Mouse (Mus musculus): ENCODE results near the gene Rab3ip. TPM values are rescaled to one million over a fixed set of nuclear protein-coding genes. Genes with fewer than 3 reads are reported as not detected.

The Rab3ip gene
- polyA plus RNA-seq, 1 experiment from 2014 or later, result 29.5 TPM

GRCm38 (mm10) chr10:116908901-116909642 lies 41.5 kb downstream of the Rab3ip start:
- DNase-seq (ENCODE audit: low spot score), result no peak
- WGBS, result 66% methylated on average over 15 of the region's 15 CpGs
- no peak overlapping the region for H3K4me3 ChIP-seq (ENCODE audit: low read depth, low read length)
- no peak overlapping the region for H3K27ac ChIP-seq (ENCODE audit: low read length)
- H3K27me3 ChIP-seq (replicated peaks; ENCODE audit: insufficient read depth, low read length), result no peaks in the 10 kb centered on the region
- H3K4me1 ChIP-seq (ENCODE audit: insufficient read depth, low read depth, low read length), result no peaks in the 10 kb centered on the region
- TF ChIP-seq CTCF (IDR thresholded peaks at IDR 0.05) (no peak), EP300 (IDR thresholded peaks at IDR 0.05) (no peak)
- peaks cover 38% of the 10 kb centered on the region for H3K36me3 ChIP-seq (ENCODE audit: insufficient read depth, low read length)
- no peak overlapping the region for H3K9ac ChIP-seq (replicated peaks; ENCODE audit: low read depth)
- H3K9me3 ChIP-seq (ENCODE audit: low read length), result no peaks in the 10 kb centered on the region
- ATAC-seq, result no peak
- H3K4me2 ChIP-seq (replicated peaks; ENCODE audit: low read depth, low read length), result no peak overlapping the region

GRCm38 (mm10) chr10:116906794-116907193 lies 43.8 kb downstream of the Rab3ip start:
- Histone ChIP-seq H3K9ac (replicated peaks; ENCODE audit: low read depth) (no peak overlapping the region), H3K4me1 (ENCODE audit: insufficient read depth, low read depth, low read length) (no peaks in the 10 kb centered on the region), H3K4me3 (ENCODE audit: low read depth, low read length) (no peak overlapping the region), H3K27ac (ENCODE audit: low read length) (no peak overlapping the region), H3K9me3 (ENCODE audit: low read length) (no peaks in the 10 kb centered on the region), H3K4me2 (replicated peaks; ENCODE audit: low read depth, low read length) (no peak overlapping the region), H3K27me3 (replicated peaks; ENCODE audit: insufficient read depth, low read length) (no peaks in the 10 kb centered on the region), H3K36me3 (ENCODE audit: insufficient read depth, low read length) (peaks cover 30% of the 10 kb centered on the region)
- 83% methylated on average over 9 of the region's 9 CpGs for WGBS
- no peak for ATAC-seq
- no peak for TF ChIP-seq EP300 (IDR thresholded peaks at IDR 0.05)
- TF ChIP-seq CTCF (IDR thresholded peaks at IDR 0.05), result no peak
- no peak for DNase-seq (ENCODE audit: low spot score)

- no peak overlapping the region for H3K27ac ChIP-seq (ENCODE audit: low read length)
- no peak overlapping the region for H3K9ac ChIP-seq (replicated peaks; ENCODE audit: low read depth)
- H3K36me3 ChIP-seq (ENCODE audit: insufficient read depth, low read length), result peaks cover 19% of the 10 kb centered on the region
- no peak overlapping the region for H3K4me3 ChIP-seq (ENCODE audit: low read depth, low read length)
- 81% methylated on average over 10 of the region's 10 CpGs for WGBS
- no peak for TF ChIP-seq EP300 (IDR thresholded peaks at IDR 0.05)
- no peak for TF ChIP-seq CTCF (IDR thresholded peaks at IDR 0.05)
- DNase-seq (ENCODE audit: low spot score), result no peak
- no peak overlapping the region for H3K4me2 ChIP-seq (replicated peaks; ENCODE audit: low read depth, low read length)
- H3K9me3 ChIP-seq (ENCODE audit: low read length), result no peaks in the 10 kb centered on the region
- no peaks in the 10 kb centered on the region for H3K4me1 ChIP-seq (ENCODE audit: insufficient read depth, low read depth, low read length)
- no peaks in the 10 kb centered on the region for H3K27me3 ChIP-seq (replicated peaks; ENCODE audit: insufficient read depth, low read length)
- ATAC-seq, result no peak
Measured at GRCm38 (mm10) chr10:116904503-116904908, 46.1 kb downstream of the Rab3ip start.

- no peaks in the 10 kb centered on the region for H3K4me1 ChIP-seq (ENCODE audit: insufficient read depth, low read depth, low read length)
- H3K9ac ChIP-seq (replicated peaks; ENCODE audit: low read depth), result no peak within 1 kb of the TSS
- DNase-seq (ENCODE audit: low spot score) (no peak), ATAC-seq (no peak)
- no peak within 1 kb of the TSS for H3K4me2 ChIP-seq (replicated peaks; ENCODE audit: low read depth, low read length)
- no peaks in the 10 kb centered on the region for H3K9me3 ChIP-seq (ENCODE audit: low read length)
- no peak for TF ChIP-seq EP300 (IDR thresholded peaks at IDR 0.05)
- no peak for TF ChIP-seq CTCF (IDR thresholded peaks at IDR 0.05)
- 79% methylated on average over 17 of the region's 17 CpGs for WGBS
- no peak within 1 kb of the TSS for H3K4me3 ChIP-seq (ENCODE audit: low read depth, low read length)
- H3K27me3 ChIP-seq (replicated peaks; ENCODE audit: insufficient read depth, low read length), result no peaks in the 10 kb centered on the region
- H3K27ac ChIP-seq (ENCODE audit: low read length), result no peak within 1 kb of the TSS
- no peaks in the 10 kb centered on the region for H3K36me3 ChIP-seq (ENCODE audit: insufficient read depth, low read length)
Measured at GRCm38 (mm10) chr10:116896336-116897177, 54.0 kb downstream of the Rab3ip start, which contains the start of gene Myrfl. Gene Myrfl, minus strand, starts transcription at chr10:116896919.

- Histone ChIP-seq H3K9me3 (ENCODE audit: low read length) (no peaks in the 10 kb centered on the region), H3K4me3 (ENCODE audit: low read depth, low read length) (no peak overlapping the region), H3K4me2 (replicated peaks; ENCODE audit: low read depth, low read length) (no peak overlapping the region), H3K36me3 (ENCODE audit: insufficient read depth, low read length) (no peaks in the 10 kb centered on the region), H3K27me3 (replicated peaks; ENCODE audit: insufficient read depth, low read length) (no peaks in the 10 kb centered on the region), H3K27ac (ENCODE audit: low read length) (no peak overlapping the region), H3K4me1 (ENCODE audit: insufficient read depth, low read depth, low read length) (no peaks in the 10 kb centered on the region), H3K9ac (replicated peaks; ENCODE audit: low read depth) (no peak overlapping the region)
- TF ChIP-seq CTCF (IDR thresholded peaks at IDR 0.05) (no peak), EP300 (IDR thresholded peaks at IDR 0.05) (no peak)
- no peak for ATAC-seq
- 87% methylated on average over 12 of the region's 12 CpGs for WGBS
- no peak for DNase-seq (ENCODE audit: low spot score)
Measured at GRCm38 (mm10) chr10:116895108-116895833, 55.3 kb downstream of the Rab3ip start.

- no peak for ATAC-seq
- Histone ChIP-seq H3K9me3 (ENCODE audit: low read length) (no peaks in the 10 kb centered on the region), H3K4me1 (ENCODE audit: insufficient read depth, low read depth, low read length) (no peaks in the 10 kb centered on the region), H3K9ac (replicated peaks; ENCODE audit: low read depth) (no peak overlapping the region), H3K4me2 (replicated peaks; ENCODE audit: low read depth, low read length) (no peak overlapping the region), H3K27me3 (replicated peaks; ENCODE audit: insufficient read depth, low read length) (no peaks in the 10 kb centered on the region), H3K4me3 (ENCODE audit: low read depth, low read length) (no peak overlapping the region), H3K36me3 (ENCODE audit: insufficient read depth, low read length) (no peaks in the 10 kb centered on the region), H3K27ac (ENCODE audit: low read length) (no peak overlapping the region)
- 70% methylated on average over 6 of the region's 6 CpGs for WGBS
- no peak for TF ChIP-seq EP300 (IDR thresholded peaks at IDR 0.05)
- no peak for TF ChIP-seq CTCF (IDR thresholded peaks at IDR 0.05)
- DNase-seq (ENCODE audit: low spot score), result no peak
Measured at GRCm38 (mm10) chr10:116894540-116894939, 56.0 kb downstream of the Rab3ip start.
